Mouse (Mus musculus) bone marrow macrophage, adult 2 months (primary cell): Measurements from ENCODE around the gene Kdm4a.

ENCODE experiments used
- CTCF ChIP-seq: IDR thresholded peaks from 2 replicates; pipeline ENCODE4 v1.5.1; 2012; ENCODE audit warnings: low read depth, mild to moderate bottlenecking, low read length, moderate library complexity
- POLR2A ChIP-seq: IDR thresholded peaks from 2 replicates; pipeline ENCODE4 v1.6.1; 2012; ENCODE audit warnings: mild to moderate bottlenecking, low read depth, low read length, borderline replicate concordance

GRCm38 (mm10) chr4:118092784-118093457, 86.9 kb downstream of the Kdm4a start:
- TF ChIP-seq POLR2A = no peak
- TF ChIP-seq CTCF = no peak
